ENCODE assay signal across 8 mouse cellular contexts in genomic region chr19:46037925-46038850, GRCm38 (mm10). TPM values are rescaled to one million over a fixed set of nuclear protein-coding genes. Genes with fewer than 3 reads are reported as not detected.
A peak's percentile ranks its signal among the peaks of the same experiment; 100 is the strongest.
DNase-seq lines count a peak whose midpoint lies in the region; ATAC-seq lines count a peak whose summit lies in the region.

No protein-coding gene starts in this region.

- peaks cover 56% of the 10 kb centered on the region for H3K4me1 ChIP-seq in lung, embryonic 15.5 days
- peaks cover 28% of the 10 kb centered on the region for H3K4me1 ChIP-seq in hindbrain, embryonic 11.5 days (replicated peaks; ENCODE audit: control insufficient read depth, insufficient read depth, low read length)
- peaks cover 48% of the 10 kb centered on the region for H3K4me1 ChIP-seq in midbrain, embryonic 11.5 days (ENCODE audit: control insufficient read depth, insufficient read depth, low read length)

- no peak for ATAC-seq in lung, embryonic 15.5 days (ENCODE audit: borderline replicate concordance, extremely low read depth, low FRiP score, low TSS enrichment)
- ATAC-seq in hindbrain, embryonic 11.5 days (ENCODE audit: low FRiP score) = no peak
- no peak for ATAC-seq in midbrain, embryonic 11.5 days (ENCODE audit: low FRiP score)
- ATAC-seq in activated CD4-positive, CD25-positive, alpha-beta regulatory T cell, adult 4 months = no peak

- peak overlapping the region; percentile 99 for H3K27ac ChIP-seq in lung, embryonic 15.5 days
- H3K27ac ChIP-seq in hindbrain, embryonic 11.5 days (ENCODE audit: low read depth, low read length) = peak overlapping the region; percentile 95
- H3K27ac ChIP-seq in midbrain, embryonic 11.5 days (ENCODE audit: low read depth, low read length) = peak overlapping the region; percentile 94

- 1% methylated on average over 13 of the region's 13 CpGs for WGBS in lung, embryonic 15.5 days
- 21% methylated on average over 13 of the region's 13 CpGs for WGBS in hindbrain, embryonic 11.5 days
- 14% methylated on average over 13 of the region's 13 CpGs for WGBS in midbrain, embryonic 11.5 days

- H3K9me3 ChIP-seq in lung, embryonic 15.5 days = no peaks in the 10 kb centered on the region
- H3K9me3 ChIP-seq in hindbrain, embryonic 11.5 days (ENCODE audit: control insufficient read depth, low read length) = no peaks in the 10 kb centered on the region
- H3K9me3 ChIP-seq in midbrain, embryonic 11.5 days (ENCODE audit: control insufficient read depth, low read length) = no peaks in the 10 kb centered on the region

- no peak for DNase-seq in lung, postnatal 36 days
- peak; percentile 44 to 60 for DNase-seq in cerebellum, postnatal 10 days
- DNase-seq in hindbrain, embryonic 11.5 days (ENCODE audit: low spot score) = no peak
- DNase-seq in midbrain, embryonic 11.5 days (ENCODE audit: low spot score, missing footprints) = peak; percentile 87
- no peak for DNase-seq in frontal cortex, postnatal 25 days (ENCODE audit: low spot score in 2 of 2)
- no peak for DNase-seq in urinary bladder, postnatal 25 days (ENCODE audit: low spot score)

- peak overlapping the region; percentile 76 for H3K4me3 ChIP-seq in lung, embryonic 15.5 days
- H3K4me3 ChIP-seq in hindbrain, embryonic 11.5 days (ENCODE audit: low read depth, low read length) = peak overlapping the region; percentile 86
- peak overlapping the region; percentile 97 for H3K4me3 ChIP-seq in midbrain, embryonic 11.5 days (ENCODE audit: low read depth, low read length)

- peaks cover 36% of the 10 kb centered on the region for H3K36me3 ChIP-seq in lung, embryonic 15.5 days
- peaks cover 20% of the 10 kb centered on the region for H3K36me3 ChIP-seq in hindbrain, embryonic 11.5 days (ENCODE audit: control insufficient read depth, insufficient read depth, low read length)
- peaks cover 33% of the 10 kb centered on the region for H3K36me3 ChIP-seq in midbrain, embryonic 11.5 days (ENCODE audit: control insufficient read depth, insufficient read depth, low read length)

- no peaks in the 10 kb centered on the region for H3K27me3 ChIP-seq in lung, embryonic 15.5 days
- no peaks in the 10 kb centered on the region for H3K27me3 ChIP-seq in hindbrain, embryonic 11.5 days (ENCODE audit: control insufficient read depth, insufficient read depth, low read length)
- no peaks in the 10 kb centered on the region for H3K27me3 ChIP-seq in midbrain, embryonic 11.5 days (ENCODE audit: control insufficient read depth, insufficient read depth, low read length)

- H3K4me2 ChIP-seq in lung, embryonic 15.5 days = peak overlapping the region; percentile 85
- H3K4me2 ChIP-seq in hindbrain, embryonic 11.5 days (replicated peaks; ENCODE audit: low read depth, low read length) = peak overlapping the region; percentile 99
- H3K4me2 ChIP-seq in midbrain, embryonic 11.5 days = peak overlapping the region; percentile 80

- peak overlapping the region; percentile 89 for H3K9ac ChIP-seq in lung, embryonic 15.5 days
- H3K9ac ChIP-seq in hindbrain, embryonic 11.5 days (ENCODE audit: low read depth, low read length) = peak overlapping the region; percentile 89
- peak overlapping the region; percentile 99 for H3K9ac ChIP-seq in midbrain, embryonic 11.5 days (ENCODE audit: low read length)

RNA-seq across cellular contexts. Expression of gene Pprc1, which starts 6.5 kb away (rescaled TPM):
- 28.0 and 29.5 TPM in 2 replicates for polyA plus RNA-seq in lung, embryonic 15.5 days (2015; fragmentation: Nextera tagmentation; extraction: Ambion mirVana)
- polyA plus RNA-seq in hindbrain, embryonic 11.5 days (2014; fragmentation: Nextera tagmentation; extraction: Ambion mirVana) = 42.7 and 45.8 TPM in 2 replicates
- polyA plus RNA-seq in midbrain, embryonic 11.5 days (2014; fragmentation: Nextera tagmentation; extraction: Ambion mirVana) = 38.2 and 48.5 TPM in 2 replicates
- polyA plus RNA-seq in activated CD4-positive, CD25-positive, alpha-beta regulatory T cell, adult 4 months (2017; shearing (Covaris generic)) = 10 to 100 TPM; 13.5 to 17.5 TPM

RNA-seq across cellular contexts. Expression of gene Ldb1, which starts 6.8 kb away (rescaled TPM):
- 98.2 and 99.7 TPM in 2 replicates for polyA plus RNA-seq in lung, embryonic 15.5 days (2015; fragmentation: Nextera tagmentation; extraction: Ambion mirVana)
- 87.9 and 95.8 TPM in 2 replicates for polyA plus RNA-seq in hindbrain, embryonic 11.5 days (2014; fragmentation: Nextera tagmentation; extraction: Ambion mirVana)
- 72.1 and 77.0 TPM in 2 replicates for polyA plus RNA-seq in midbrain, embryonic 11.5 days (2014; fragmentation: Nextera tagmentation; extraction: Ambion mirVana)
- polyA plus RNA-seq in activated CD4-positive, CD25-positive, alpha-beta regulatory T cell, adult 4 months (2017; shearing (Covaris generic)) = 10 to 100 TPM; 42.8 to 46.3 TPM

RNA-seq across cellular contexts. Expression of gene Hps6, which starts 34.9 kb away (rescaled TPM):
- 9.7 and 11.1 TPM in 2 replicates for polyA plus RNA-seq in lung, embryonic 15.5 days (2015; fragmentation: Nextera tagmentation; extraction: Ambion mirVana)
- 1.0 and 1.9 TPM in 2 replicates for polyA plus RNA-seq in hindbrain, embryonic 11.5 days (2014; fragmentation: Nextera tagmentation; extraction: Ambion mirVana)
- polyA plus RNA-seq in midbrain, embryonic 11.5 days (2014; fragmentation: Nextera tagmentation; extraction: Ambion mirVana) = 1.0 and 1.4 TPM in 2 replicates
- polyA plus RNA-seq in activated CD4-positive, CD25-positive, alpha-beta regulatory T cell, adult 4 months (2017; shearing (Covaris generic)) = 1 to 10 TPM; 1.5 to 2.9 TPM

RNA-seq across cellular contexts. Expression of gene Nolc1, which starts 37.5 kb away (rescaled TPM):
- 76.4 and 77.7 TPM in 2 replicates for polyA plus RNA-seq in lung, embryonic 15.5 days (2015; fragmentation: Nextera tagmentation; extraction: Ambion mirVana)
- 102 and 103 TPM in 2 replicates for polyA plus RNA-seq in hindbrain, embryonic 11.5 days (2014; fragmentation: Nextera tagmentation; extraction: Ambion mirVana)
- polyA plus RNA-seq in midbrain, embryonic 11.5 days (2014; fragmentation: Nextera tagmentation; extraction: Ambion mirVana) = 115 and 117 TPM in 2 replicates
- 10 to 100 TPM; 55.0 to 74.4 TPM for polyA plus RNA-seq in activated CD4-positive, CD25-positive, alpha-beta regulatory T cell, adult 4 months (2017; shearing (Covaris generic))

RNA-seq across cellular contexts. Expression of gene Armh3, which starts 39.9 kb away (rescaled TPM):
- polyA plus RNA-seq in lung, embryonic 15.5 days (2015; fragmentation: Nextera tagmentation; extraction: Ambion mirVana) = 15.6 and 17.9 TPM in 2 replicates
- polyA plus RNA-seq in hindbrain, embryonic 11.5 days (2014; fragmentation: Nextera tagmentation; extraction: Ambion mirVana) = 13.7 and 15.3 TPM in 2 replicates
- 13.9 and 14.2 TPM in 2 replicates for polyA plus RNA-seq in midbrain, embryonic 11.5 days (2014; fragmentation: Nextera tagmentation; extraction: Ambion mirVana)
- polyA plus RNA-seq in activated CD4-positive, CD25-positive, alpha-beta regulatory T cell, adult 4 months (2017; shearing (Covaris generic)) = 1 to 10 TPM; 9.7 to 9.8 TPM

Comparison
In these comparisons a context has a peak if more than half of its experiments do, and no peak if none do; other contexts are left out.
1. DNase-seq: peak in cerebellum, postnatal 10 days (2 of 2) and midbrain, embryonic 11.5 days (single experiment); none in lung, postnatal 36 days (single experiment), hindbrain, embryonic 11.5 days (single experiment), frontal cortex, postnatal 25 days (0 of 2) and urinary bladder, postnatal 25 days (single experiment).
2. Peak in every context shown above with its lines, with median percentiles within 50 percentile points of each other: H3K27ac ChIP-seq, H3K4me2 ChIP-seq, H3K4me3 ChIP-seq and H3K9ac ChIP-seq.